Mouse (Mus musculus) forebrain, embryonic 15.5 days (tissue): ENCODE measurements at regions not wholly inside any gene's neighbourhood (a gene's known extent, or its start where the extent isn't known, plus 50 kb on each side); places are given as distances from the start of the nearest gene placed in this dataset.

Experiments used
- ATAC-seq: fragments of 200-750 bp; cut with Nextera tagmentation; replicated peaks from 2 replicates; pipeline ENCODE4 v1.8.0; 2017; ENCODE audit warnings: mild to moderate bottlenecking, moderate TSS enrichment, moderate library complexity
- H3K27ac ChIP-seq: fragments of 300-500 bp; sonication (generic); replicated peaks from 2 replicates; pipeline ENCODE4 v1.5.1; 2015; ENCODE audit warnings: mild to moderate bottlenecking, inconsistent platforms
- H3K27me3 ChIP-seq: fragments of 300-500 bp; sonication (generic); 2 replicates; pipeline ENCODE4 v1.6.1; 2015; ENCODE audit warnings: inconsistent platforms
- H3K36me3 ChIP-seq: fragments of 300-500 bp; sonication (generic); 2 replicates; pipeline ENCODE4 v1.6.1; 2015; ENCODE audit warnings: mild to moderate bottlenecking, inconsistent platforms
- H3K4me1 ChIP-seq: fragments of 300-500 bp; sonication (generic); 2 replicates; pipeline ENCODE4 v1.6.1; 2015; ENCODE audit warnings: inconsistent platforms
- H3K4me2 ChIP-seq: fragments of 300-500 bp; sonication (generic); replicated peaks from 2 replicates; pipeline ENCODE4 v1.6.1; 2015; ENCODE audit warnings: mild to moderate bottlenecking, inconsistent platforms
- H3K4me3 ChIP-seq: fragments of 300-500 bp; sonication (generic); 2 replicates; pipeline ENCODE4 v1.5.1; 2015; ENCODE audit warnings: mild to moderate bottlenecking, inconsistent platforms
- H3K9ac ChIP-seq: fragments of 300-500 bp; sonication (generic); replicated peaks from 2 replicates; pipeline ENCODE4 v1.6.1; 2015; ENCODE audit warnings: mild to moderate bottlenecking, inconsistent platforms
- H3K9me3 ChIP-seq: fragments of 300-500 bp; sonication (generic); 2 replicates; pipeline ENCODE4 v1.6.1; 2016; ENCODE audit warnings: inconsistent platforms
- WGBS: fragments of 180-500 bp; shearing (Covaris S2); methylation state at CpG from one replicate; pipeline ENCODE4 v1.1.7; 2015; ENCODE audit warnings: mixed read lengths; 5-methylcytosine and 5-hydroxymethylcytosine counted together

DNA sequence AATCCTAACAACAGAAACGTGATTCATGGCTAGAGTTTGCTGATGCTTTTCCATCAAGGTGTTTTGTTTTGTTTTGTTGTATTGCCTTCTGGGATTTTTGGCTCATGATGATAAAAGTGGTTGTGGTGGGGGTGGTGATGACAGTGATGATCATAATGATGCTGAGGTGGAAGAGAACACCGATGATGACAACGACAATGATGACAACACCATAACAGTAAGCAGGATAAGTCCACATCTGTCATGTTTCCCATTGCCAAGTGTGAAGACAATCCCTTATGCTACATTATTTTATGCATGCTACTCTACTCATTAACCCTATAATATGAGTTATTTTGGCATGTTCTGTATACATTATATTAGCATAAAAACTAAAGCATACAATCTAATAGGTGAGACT is 477.0 kb downstream of the Trhde start:
- Histone ChIP-seq H3K9ac (no peak overlapping the region), H3K27me3 (no peaks in the 10 kb centered on the region), H3K27ac (no peak overlapping the region), H3K4me2 (no peak overlapping the region), H3K9me3 (no peaks in the 10 kb centered on the region), H3K4me1 (no peaks in the 10 kb centered on the region), H3K4me3 (no peak overlapping the region), H3K36me3 (no peaks in the 10 kb centered on the region)
- 71% methylated on average over 3 of the region's 3 CpGs for WGBS
- 0 out of 2 replicates have a peak, but pooled peaks have one; percentile 19 for ATAC-seq

DNA sequence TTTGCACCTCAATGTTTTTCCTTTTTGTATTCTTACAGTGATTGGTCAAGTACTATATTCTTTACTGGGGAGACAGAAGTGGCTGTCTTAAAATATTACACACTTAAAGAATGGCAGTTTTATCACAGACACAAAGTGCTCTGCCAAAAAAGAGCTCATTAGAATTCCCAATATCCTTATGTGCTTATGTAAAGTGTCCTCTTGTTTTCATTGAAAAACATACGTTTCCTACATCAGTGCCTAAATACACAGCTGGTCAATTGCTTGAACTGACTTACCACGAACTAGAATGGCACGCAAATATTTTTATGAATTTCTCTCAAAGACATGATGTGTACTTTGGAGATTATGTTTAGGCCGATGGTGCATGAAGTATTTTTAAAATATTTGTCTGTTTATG is 480.6 kb downstream of the Trhde start:
- Histone ChIP-seq H3K27ac (no peak overlapping the region), H3K9me3 (no peaks in the 10 kb centered on the region), H3K9ac (no peak overlapping the region), H3K4me3 (no peak overlapping the region), H3K27me3 (no peaks in the 10 kb centered on the region), H3K4me1 (no peaks in the 10 kb centered on the region), H3K4me2 (no peak overlapping the region), H3K36me3 (no peaks in the 10 kb centered on the region)
- WGBS: 58% methylated on average over 4 of the region's 4 CpGs
- peak; percentile 67 for ATAC-seq

- Histone ChIP-seq H3K4me1 (no peaks in the 10 kb centered on the region), H3K36me3 (no peaks in the 10 kb centered on the region), H3K9ac (no peak overlapping the region), H3K27me3 (no peaks in the 10 kb centered on the region), H3K27ac (no peak overlapping the region), H3K4me3 (no peak overlapping the region), H3K9me3 (no peaks in the 10 kb centered on the region), H3K4me2 (no peak overlapping the region)
- ATAC-seq: no peak
- WGBS: 49% methylated on average over 1 of the region's 1 CpGs
Observed at GRCm38 (mm10) chr10:114318516-114318915, 483.6 kb downstream of the Trhde start.
